14 mouse cellular contexts compared by ENCODE assay signal in the genomic region with DNA sequence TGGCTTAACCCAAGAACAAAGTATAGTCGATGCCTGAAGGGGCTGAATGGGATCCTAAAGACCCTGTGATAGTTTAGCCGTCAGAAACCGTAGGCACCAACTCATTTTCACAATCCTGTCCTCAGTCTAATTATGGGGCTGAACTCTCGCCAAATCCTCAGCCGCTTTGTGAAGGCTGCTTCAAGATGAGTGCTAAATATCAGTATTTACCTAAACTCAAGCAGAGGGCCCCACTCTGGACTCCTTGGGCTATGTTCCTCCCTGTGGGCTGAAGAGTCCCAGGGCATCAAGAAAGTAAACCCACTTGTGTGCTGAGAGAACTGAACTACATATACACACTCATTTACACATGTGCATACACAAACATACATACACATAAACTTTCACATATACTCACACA.
"Had no signal": no experiment of that assay in that cellular context is flagged by ENCODE, and none has a peak within 500 bp of the region (broad histone marks: within the 10 kb centered on the region; RNA-seq: fewer than 3 reads in every experiment).

No protein-coding gene starts in this region.

- H3K27ac ChIP-seq: left cerebral cortex, adult 2 months; limb, embryonic 10.5 days; liver, embryonic 15.5 days had no signal

- DNase-seq: kidney, adult 8-10 months; kidney, postnatal 25 days; midbrain, embryonic 14.5 days; right cerebral cortex, adult 18-20 months; right cerebral cortex, postnatal 25 days; thymus, adult 18-20 months; thymus, postnatal 14 days had no signal

- H3K9me3 ChIP-seq: limb, embryonic 10.5 days; liver, embryonic 15.5 days had no signal

- H3K36me3 ChIP-seq: limb, embryonic 10.5 days; liver, embryonic 15.5 days had no signal

- H3K4me2 ChIP-seq: liver, embryonic 11.5 days; liver, embryonic 15.5 days had no signal

- H3K9ac ChIP-seq: liver, embryonic 15.5 days had no signal

- ATAC-seq: hindbrain, embryonic 16.5 days; inflammation-experienced regulatory T-cells, adult 6 months; intestine, postnatal 0 days had no signal

- H3K4me3 ChIP-seq: left cerebral cortex, adult 2 months; limb, embryonic 10.5 days; liver, embryonic 15.5 days had no signal

- H3K4me1 ChIP-seq: limb, embryonic 10.5 days had no signal
